Mouse (Mus musculus): ENCODE data around the gene Cpped1. TPM values are rescaled to one million over a fixed set of nuclear protein-coding genes. Genes with fewer than 3 reads are reported as not detected.

Gene Cpped1
- polyA plus RNA-seq, 1 experiment from 2014 or later, result 60.5 TPM

DNA sequence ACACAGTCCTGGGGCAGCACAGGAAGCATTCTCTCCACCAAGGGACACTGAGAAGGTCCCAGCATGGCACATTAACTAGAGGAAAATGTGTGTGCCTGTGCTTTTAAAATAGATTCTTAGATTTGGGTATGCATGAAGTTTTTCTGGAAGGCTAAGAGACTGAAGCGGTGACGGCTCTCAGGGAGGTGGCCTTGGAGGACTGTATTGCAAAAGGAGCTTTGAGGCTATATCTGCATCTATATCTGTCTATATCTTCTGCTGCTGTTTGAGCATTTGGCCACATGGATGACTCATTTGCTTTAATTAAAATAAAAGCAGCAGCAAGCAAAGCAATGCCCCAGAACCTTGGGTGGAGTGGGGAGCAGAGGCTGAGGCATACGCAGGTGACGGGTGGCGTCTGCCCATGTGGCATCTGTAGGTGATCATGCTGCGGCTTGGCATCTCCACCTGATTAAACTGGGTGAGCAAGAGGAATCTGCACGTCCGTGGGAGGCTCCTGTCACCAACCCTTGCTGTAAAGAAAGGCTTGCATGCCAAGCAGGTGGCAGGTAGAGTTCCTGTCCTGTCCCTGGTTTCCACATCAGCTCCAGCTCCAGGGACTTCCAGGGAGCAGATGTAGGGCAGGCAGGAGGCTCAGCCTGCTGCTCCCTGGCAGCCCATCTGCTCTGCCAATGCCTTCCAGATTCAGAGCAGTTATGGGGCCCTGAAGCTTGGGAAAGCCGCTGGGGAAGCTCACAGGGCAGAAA is 130.4 kb downstream of the Cpped1 start:
- ATAC-seq, result no peak
- no peak for TF ChIP-seq CTCF (IDR thresholded peaks at IDR 0.05)
- CTCF ChIA-PET, result interaction anchor here (0.7 kb wide), 1 partner anchor 15 kb away, joined by 3 read pairs; no protein-coding TSS in a partner anchor
- no peak for DNase-seq (ENCODE audit: low read depth, low spot score)
- H3K27me3 ChIP-seq, result no peaks in the 10 kb centered on the region
- POLR2A ChIA-PET, result no interaction called here
- in situ Hi-C loops (cut with MboI; ENCODE audit: low pct_unique_long_range_greater_than_20kb), result no loop called here

DNA sequence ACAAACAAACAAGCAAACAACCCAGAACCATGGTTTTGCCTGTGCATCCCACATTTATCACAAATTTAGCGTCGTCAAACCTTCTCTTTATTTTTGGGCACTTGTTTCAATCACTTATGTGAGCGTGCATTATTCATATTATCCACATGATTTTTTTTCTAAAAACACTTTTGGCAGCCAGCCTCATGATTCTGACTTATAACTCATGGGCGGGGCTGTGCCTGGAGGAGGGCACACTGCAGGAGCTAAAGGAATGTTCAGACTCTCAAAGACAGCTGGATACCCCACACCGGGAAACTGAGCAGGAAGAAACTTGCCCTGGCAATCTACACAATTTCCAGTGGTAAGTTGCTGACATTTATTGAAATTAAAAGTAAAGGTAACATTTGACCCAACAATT is 131.1 kb downstream of the Cpped1 start:
- CTCF ChIA-PET, result interaction anchor here (1.3 kb wide), 1 partner anchor 9 kb away, joined by 4 read pairs; no protein-coding TSS in a partner anchor

GRCm38 (mm10) chr16:11776528-11776927 is 132.7 kb downstream of the Cpped1 start:
- no peaks in the 10 kb centered on the region for H3K27me3 ChIP-seq
- DNase-seq (ENCODE audit: low read depth, low spot score) (no peak), ATAC-seq (no peak)
- in situ Hi-C loops (cut with MboI; ENCODE audit: low pct_unique_long_range_greater_than_20kb), result no loop called here
- ChIA-PET POLR2A (no interaction called here), CTCF (no interaction called here)
- no peak for TF ChIP-seq CTCF (IDR thresholded peaks at IDR 0.05)

More for the DNA sequence above, 131.1 kb downstream of the Cpped1 start:
- ATAC-seq, result no peak
- no peak for DNase-seq (ENCODE audit: low read depth, low spot score)
- no peaks in the 10 kb centered on the region for H3K27me3 ChIP-seq
- in situ Hi-C loops (cut with MboI; ENCODE audit: low pct_unique_long_range_greater_than_20kb), result no loop called here
- no peak for TF ChIP-seq CTCF (IDR thresholded peaks at IDR 0.05)
- POLR2A ChIA-PET, result no interaction called here

- ATAC-seq, result no peak
- in situ Hi-C loops (cut with MboI; ENCODE audit: low pct_unique_long_range_greater_than_20kb), result no loop called here
- no peak for TF ChIP-seq CTCF (IDR thresholded peaks at IDR 0.05)
- H3K27me3 ChIP-seq, result no peaks in the 10 kb centered on the region
- DNase-seq (ENCODE audit: low read depth, low spot score), result no peak
- POLR2A ChIA-PET, result no interaction called here
- CTCF ChIA-PET, result no interaction called here
Observed at GRCm38 (mm10) chr16:11774321-11774720, 134.9 kb downstream of the Cpped1 start.

- TF ChIP-seq CTCF (IDR thresholded peaks at IDR 0.05), result no peak
- POLR2A ChIA-PET, result interaction anchor here (0.6 kb wide), 1 partner anchor 9 kb away, joined by 3 read pairs; no protein-coding TSS in a partner anchor
- in situ Hi-C loops (cut with MboI; ENCODE audit: low pct_unique_long_range_greater_than_20kb), result no loop called here
Observed at GRCm38 (mm10) chr16:11772318-11772717, 136.9 kb downstream of the Cpped1 start.

GRCm38 (mm10) chr16:11757951-11758350 is 151.3 kb downstream of the Cpped1 start:
- CTCF ChIA-PET, result no interaction called here
- POLR2A ChIA-PET, result no interaction called here
- no peak for TF ChIP-seq CTCF (IDR thresholded peaks at IDR 0.05)
- DNase-seq (ENCODE audit: low read depth, low spot score) (no peak), ATAC-seq (no peak)
- in situ Hi-C loops (cut with MboI; ENCODE audit: low pct_unique_long_range_greater_than_20kb), result no loop called here
- H3K27me3 ChIP-seq, result no peaks in the 10 kb centered on the region

More at GRCm38 (mm10) chr16:11772318-11772717, 136.9 kb downstream of the Cpped1 start:
- CTCF ChIA-PET, result interaction anchor here (1.6 kb wide), 1 partner anchor 16 kb away, joined by 3 read pairs; no protein-coding TSS in a partner anchor
- no peak for DNase-seq (ENCODE audit: low read depth, low spot score)
- no peaks in the 10 kb centered on the region for H3K27me3 ChIP-seq
- ATAC-seq, result no peak

DNA sequence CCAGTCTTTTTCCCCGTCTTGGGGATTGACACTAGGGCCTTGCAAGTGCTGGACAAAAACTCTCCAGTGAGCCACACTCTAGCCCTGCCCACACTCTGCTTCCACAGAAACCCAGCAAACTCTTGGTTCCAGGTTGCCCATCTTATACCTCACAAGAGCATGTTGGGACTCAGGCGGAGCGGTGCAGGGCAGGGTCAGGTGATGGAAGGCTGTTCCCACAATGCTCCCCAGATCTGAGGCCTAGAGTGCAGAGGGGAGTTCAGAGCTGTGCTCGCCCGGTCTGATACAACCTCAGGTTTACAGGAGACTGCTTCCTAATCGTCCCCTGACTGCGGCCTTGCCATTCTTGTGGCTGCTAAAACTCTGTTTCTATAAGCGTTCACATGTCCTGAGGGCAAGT is 151.8 kb downstream of the Cpped1 start:
- in situ Hi-C loops (cut with MboI; ENCODE audit: low pct_unique_long_range_greater_than_20kb), result no loop called here
- ATAC-seq (no peak), DNase-seq (ENCODE audit: low read depth, low spot score) (no peak)
- ChIA-PET POLR2A (no interaction called here), CTCF (no interaction called here)
- H3K27me3 ChIP-seq, result no peaks in the 10 kb centered on the region
- TF ChIP-seq CTCF (IDR thresholded peaks at IDR 0.05), result no peak

- no peak for ATAC-seq
- ChIA-PET CTCF (no interaction called here), POLR2A (no interaction called here)
- in situ Hi-C loops (cut with MboI; ENCODE audit: low pct_unique_long_range_greater_than_20kb), result no loop called here
- no peak for TF ChIP-seq CTCF (IDR thresholded peaks at IDR 0.05)
- H3K27me3 ChIP-seq, result no peaks in the 10 kb centered on the region
- DNase-seq (ENCODE audit: low read depth, low spot score), result no peak
Observed at GRCm38 (mm10) chr16:11756598-11757245, 152.5 kb downstream of the Cpped1 start.

DNA sequence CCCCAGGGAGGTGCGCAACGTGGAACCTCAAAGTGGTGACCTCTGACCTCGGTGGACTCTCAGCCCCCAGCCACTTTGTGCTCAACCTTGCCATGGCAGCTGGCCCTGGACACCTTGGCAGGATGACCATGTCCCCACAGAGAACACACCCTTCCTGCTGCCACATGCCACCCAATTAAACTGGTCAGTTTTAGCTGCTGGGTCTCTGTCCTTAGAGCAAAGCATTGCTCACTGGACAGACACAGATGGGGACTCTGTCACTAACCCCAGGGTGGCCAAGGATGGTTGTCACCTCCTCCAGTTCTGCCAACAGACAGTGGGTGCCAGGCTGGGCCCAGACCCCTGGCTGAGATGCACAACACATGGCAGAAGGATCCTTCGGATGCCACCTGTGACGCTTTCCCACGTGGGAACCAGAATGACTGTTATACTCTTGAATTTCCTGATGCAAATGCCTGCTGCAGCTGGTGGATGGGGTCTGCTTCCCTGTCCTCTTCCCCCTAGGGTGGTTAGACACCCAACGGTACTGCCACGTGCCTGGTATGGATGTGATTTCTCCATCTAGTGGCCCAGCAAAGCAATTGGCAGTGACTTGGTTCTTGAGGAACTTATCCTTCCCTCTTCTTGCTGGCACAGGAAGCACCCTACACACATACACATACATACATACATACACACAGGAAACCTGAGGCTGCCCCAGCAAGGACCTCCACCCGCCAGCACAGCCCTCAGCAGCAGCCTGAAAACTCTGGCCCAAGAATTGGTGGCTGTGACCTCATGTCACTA is 153.8 kb downstream of the Cpped1 start:
- H3K27me3 ChIP-seq, result no peaks in the 10 kb centered on the region
- POLR2A ChIA-PET, result no interaction called here
- ATAC-seq (no peak), DNase-seq (ENCODE audit: low read depth, low spot score) (no peak)
- CTCF ChIA-PET, result no interaction called here
- in situ Hi-C loops (cut with MboI; ENCODE audit: low pct_unique_long_range_greater_than_20kb), result no loop called here
- TF ChIP-seq CTCF (IDR thresholded peaks at IDR 0.05), result no peak

DNA sequence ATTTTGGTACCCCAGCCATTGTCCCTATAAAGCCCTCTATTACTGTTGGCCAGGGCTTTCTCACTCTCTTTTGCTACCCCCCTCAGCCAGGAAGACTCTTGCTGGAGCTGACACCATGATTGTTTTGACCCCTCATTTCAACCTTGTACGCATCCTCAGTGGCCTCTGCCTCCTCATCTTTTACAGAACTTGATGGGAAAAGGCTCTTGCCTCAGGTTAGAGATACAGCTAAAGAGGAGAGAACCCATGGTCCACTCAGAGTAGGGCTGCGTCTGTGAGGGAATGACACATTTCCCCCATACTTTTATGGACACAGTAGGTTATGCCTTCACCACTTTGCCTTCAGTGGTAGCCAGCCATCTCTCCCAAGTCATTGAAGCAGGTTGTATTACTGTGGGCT is 155.1 kb downstream of the Cpped1 start:
- CTCF ChIA-PET, result no interaction called here
- no peak for TF ChIP-seq CTCF (IDR thresholded peaks at IDR 0.05)

More for the DNA sequence above, 155.1 kb downstream of the Cpped1 start:
- POLR2A ChIA-PET, result no interaction called here
- ATAC-seq, result no peak
- no peak for DNase-seq (ENCODE audit: low read depth, low spot score)
- in situ Hi-C loops (cut with MboI; ENCODE audit: low pct_unique_long_range_greater_than_20kb), result no loop called here
- H3K27me3 ChIP-seq, result no peaks in the 10 kb centered on the region

Other genes starting within 250 kb of the Cpped1 start
- 0.19 TPM for gene Shisa9, start 74.7 kb upstream of the Cpped1 start, polyA plus RNA-seq (2021)

Data from Patski (cell line).